Mouse (Mus musculus) hindbrain, embryonic 13.5 days (tissue): ENCODE data around the gene Scpep1. TPM values are rescaled to one million over a fixed set of nuclear protein-coding genes. Genes with fewer than 3 reads are reported as not detected.

Experiments used
- ATAC-seq: fragments of 200-750 bp; cut with Nextera tagmentation; 2 replicates; pipeline ENCODE4 v1.8.0; 2017; ENCODE audit warnings: moderate TSS enrichment; ENCODE audit not compliant: low FRiP score
- H3K27ac ChIP-seq: fragments of 300-500 bp; sonication (generic); 2 replicates; pipeline ENCODE4 v1.5.1; 2015; ENCODE audit warnings: inconsistent platforms, mild to moderate bottlenecking, moderate library complexity
- H3K27me3 ChIP-seq: fragments of 300-500 bp; sonication (generic); 2 replicates; pipeline ENCODE4 v1.6.1; 2015; ENCODE audit warnings: mild to moderate bottlenecking, inconsistent platforms
- H3K36me3 ChIP-seq: fragments of 300-500 bp; sonication (generic); 2 replicates; pipeline ENCODE4 v1.6.1; 2015; ENCODE audit warnings: mild to moderate bottlenecking, inconsistent platforms
- H3K4me1 ChIP-seq: fragments of 300-500 bp; sonication (generic); replicated peaks from 2 replicates; pipeline ENCODE4 v1.6.1; 2015; ENCODE audit warnings: inconsistent platforms
- H3K4me2 ChIP-seq: fragments of 300-500 bp; sonication (generic); 2 replicates; pipeline ENCODE4 v1.6.1; 2015; ENCODE audit warnings: inconsistent platforms, mild to moderate bottlenecking, moderate library complexity
- H3K4me3 ChIP-seq: fragments of 300-500 bp; sonication (generic); 2 replicates; pipeline ENCODE4 v1.5.1; 2015; ENCODE audit warnings: mild to moderate bottlenecking, inconsistent platforms
- H3K9ac ChIP-seq: fragments of 300-500 bp; sonication (generic); 2 replicates; pipeline ENCODE4 v1.6.1; 2015; ENCODE audit warnings: mild to moderate bottlenecking, inconsistent platforms
- H3K9me3 ChIP-seq: fragments of 300-500 bp; sonication (generic); 2 replicates; pipeline ENCODE4 v1.6.1; 2016; ENCODE audit warnings: inconsistent platforms
- WGBS: fragments of 180-500 bp; shearing (Covaris S2); methylation state at CpG from one replicate; pipeline ENCODE4 v1.1.7; 2015; 5-methylcytosine and 5-hydroxymethylcytosine counted together
- polyA plus RNA-seq: library from polyadenylated mRNA; unstranded; fragments of >200 nt; fragmentation: Nextera tagmentation; extraction: Ambion mirVana; gene quantifications from 2 replicates; pipeline ENCODE4 v1.2.1, GENCODE M21; 2015

Gene Scpep1
- polyA plus RNA-seq, 1 experiment from 2014 or later: 24.5 TPM

- WGBS: 94% methylated on average over 2 of the region's 2 CpGs
- ATAC-seq: no peak
- peaks cover 7% of the 10 kb centered on the region for H3K36me3 ChIP-seq
- H3K9me3 ChIP-seq: no peaks in the 10 kb centered on the region
- H3K9ac ChIP-seq: no peak overlapping the region
- no peak overlapping the region for H3K4me3 ChIP-seq
- no peak overlapping the region for H3K4me2 ChIP-seq
- no peak overlapping the region for H3K27ac ChIP-seq
- H3K27me3 ChIP-seq: peaks cover 23% of the 10 kb centered on the region
- peaks cover 7% of the 10 kb centered on the region; the same call in 1 of the 2 replicates for H3K4me1 ChIP-seq
These were observed 40.4 kb upstream of the Scpep1 start for GRCm38 (mm10) chr11:88995616-88996015.

- 89% methylated on average over 7 of the region's 7 CpGs for WGBS
- Histone ChIP-seq H3K27ac (no peak overlapping the region), H3K27me3 (peaks cover 12% of the 10 kb centered on the region), H3K9ac (no peak overlapping the region), H3K4me3 (no peak overlapping the region), H3K4me1 (peaks cover 4% of the 10 kb centered on the region; the same call in 1 of the 2 replicates), H3K9me3 (no peaks in the 10 kb centered on the region), H3K36me3 (peaks cover 10% of the 10 kb centered on the region), H3K4me2 (no peak overlapping the region)
- ATAC-seq: no peak
These were observed 39.2 kb upstream of the Scpep1 start for GRCm38 (mm10) chr11:88994492-88994891.

GRCm38 (mm10) chr11:88993625-88994024 is 38.4 kb upstream of the Scpep1 start:
- ATAC-seq: no peak
- Histone ChIP-seq H3K4me1 (no peaks in the 10 kb centered on the region), H3K36me3 (peaks cover 12% of the 10 kb centered on the region), H3K9me3 (no peaks in the 10 kb centered on the region), H3K4me3 (no peak overlapping the region), H3K27ac (no peak overlapping the region), H3K9ac (no peak overlapping the region), H3K27me3 (peaks cover 3% of the 10 kb centered on the region), H3K4me2 (no peak overlapping the region)
- 17% methylated on average over 5 of the region's 5 CpGs for WGBS

- Histone ChIP-seq H3K4me2 (no peak overlapping the region), H3K9ac (no peak overlapping the region), H3K36me3 (peaks cover 16% of the 10 kb centered on the region), H3K9me3 (no peaks in the 10 kb centered on the region), H3K27ac (no peak overlapping the region), H3K4me3 (no peak overlapping the region), H3K4me1 (no peaks in the 10 kb centered on the region), H3K27me3 (no peaks in the 10 kb centered on the region)
- no peak for ATAC-seq
- 56% methylated on average over 7 of the region's 7 CpGs for WGBS
These were observed 37.9 kb upstream of the Scpep1 start for GRCm38 (mm10) chr11:88993186-88993585.

- 78% methylated on average over 5 of the region's 5 CpGs for WGBS
- H3K36me3 ChIP-seq: peaks cover 46% of the 10 kb centered on the region
These were observed 34.3 kb upstream of the Scpep1 start for GRCm38 (mm10) chr11:88989530-88989929.

GRCm38 (mm10) chr11:88988956-88989355 is 33.7 kb upstream of the Scpep1 start:
- no peaks in the 10 kb centered on the region for H3K4me1 ChIP-seq
- peaks cover 51% of the 10 kb centered on the region for H3K36me3 ChIP-seq
- no peak overlapping the region for H3K4me2 ChIP-seq
- no peak for ATAC-seq
- WGBS: 80% methylated on average over 5 of the region's 5 CpGs
- no peak overlapping the region for H3K27ac ChIP-seq
- H3K27me3 ChIP-seq: no peaks in the 10 kb centered on the region
- no peaks in the 10 kb centered on the region for H3K9me3 ChIP-seq
- H3K9ac ChIP-seq: no peak overlapping the region
- H3K4me3 ChIP-seq: no peak overlapping the region

More at GRCm38 (mm10) chr11:88989530-88989929, 34.3 kb upstream of the Scpep1 start:
- H3K4me1 ChIP-seq: no peaks in the 10 kb centered on the region
- no peak for ATAC-seq
- H3K4me2 ChIP-seq: no peak overlapping the region
- H3K27ac ChIP-seq: no peak overlapping the region
- no peaks in the 10 kb centered on the region for H3K9me3 ChIP-seq
- H3K4me3 ChIP-seq: no peak overlapping the region
- H3K27me3 ChIP-seq: no peaks in the 10 kb centered on the region
- H3K9ac ChIP-seq: no peak overlapping the region

- Histone ChIP-seq H3K9me3 (no peaks in the 10 kb centered on the region), H3K4me2 (no peak overlapping the region), H3K36me3 (peaks cover 74% of the 10 kb centered on the region), H3K4me3 (no peak overlapping the region), H3K9ac (no peak overlapping the region), H3K4me1 (no peaks in the 10 kb centered on the region), H3K27me3 (no peaks in the 10 kb centered on the region), H3K27ac (no peak overlapping the region)
- WGBS: 84% methylated on average over 10 of the region's 10 CpGs
- ATAC-seq: no peak
These were observed 31.4 kb upstream of the Scpep1 start for GRCm38 (mm10) chr11:88986616-88987015.

- peaks cover 50% of the 10 kb centered on the region for H3K36me3 ChIP-seq
- H3K4me3 ChIP-seq: no peak overlapping the region
- H3K9me3 ChIP-seq: no peaks in the 10 kb centered on the region
- no peak for ATAC-seq
- WGBS: 91% methylated on average over 8 of the region's 8 CpGs
- H3K27me3 ChIP-seq: no peaks in the 10 kb centered on the region
- no peak overlapping the region for H3K4me2 ChIP-seq
- no peak overlapping the region for H3K27ac ChIP-seq
- peaks cover 5% of the 10 kb centered on the region; the same call in 1 of the 2 replicates for H3K4me1 ChIP-seq
- H3K9ac ChIP-seq: no peak overlapping the region
These were observed 26.1 kb upstream of the Scpep1 start for GRCm38 (mm10) chr11:88981337-88981736.

- Histone ChIP-seq H3K27me3 (no peaks in the 10 kb centered on the region), H3K9me3 (no peaks in the 10 kb centered on the region), H3K4me3 (no peak overlapping the region), H3K36me3 (peaks cover 12% of the 10 kb centered on the region), H3K4me1 (peaks cover 15% of the 10 kb centered on the region), H3K9ac (no peak overlapping the region), H3K27ac (no peak overlapping the region), H3K4me2 (no peak overlapping the region)
- no peak for ATAC-seq
- 93% methylated on average over 5 of the region's 5 CpGs for WGBS
These were observed 21.9 kb upstream of the Scpep1 start for GRCm38 (mm10) chr11:88977188-88977587.

- Histone ChIP-seq H3K27ac (no peak overlapping the region), H3K4me2 (no peak overlapping the region), H3K36me3 (peaks cover 3% of the 10 kb centered on the region; the same call in 1 of the 2 replicates), H3K9me3 (no peaks in the 10 kb centered on the region), H3K27me3 (no peaks in the 10 kb centered on the region), H3K4me3 (no peak overlapping the region), H3K9ac (no peak overlapping the region), H3K4me1 (peaks cover 15% of the 10 kb centered on the region)
- 92% methylated on average over 2 of the region's 2 CpGs for WGBS
- no peak for ATAC-seq
These were observed 21.1 kb upstream of the Scpep1 start for GRCm38 (mm10) chr11:88976320-88976719.

GRCm38 (mm10) chr11:88973776-88974701 is 18.8 kb upstream of the Scpep1 start:
- Histone ChIP-seq H3K27ac (peak overlapping the region; percentile 93), H3K9ac (peak overlapping the region; percentile 80), H3K36me3 (no peaks in the 10 kb centered on the region), H3K4me3 (peak overlapping the region; percentile 62), H3K4me1 (peaks cover 15% of the 10 kb centered on the region), H3K9me3 (no peaks in the 10 kb centered on the region), H3K27me3 (peaks cover 3% of the 10 kb centered on the region; the same call in 1 of the 2 replicates), H3K4me2 (peak overlapping the region; percentile 67)
- 1% methylated on average over 58 of the region's 62 CpGs for whole genome bisulfite sequencing
- peak; percentile 90 for ATAC-seq

- no peak within 1 kb of the TSS for H3K27ac ChIP-seq
- H3K36me3 ChIP-seq: no peaks in the 10 kb centered on the region
- WGBS: 38% methylated on average over 2 of the region's 2 CpGs
- H3K4me1 ChIP-seq: peaks cover 10% of the 10 kb centered on the region
- peaks cover 3% of the 10 kb centered on the region; the same call in 1 of the 2 replicates for H3K27me3 ChIP-seq
- no peak within 1 kb of the TSS for H3K9ac ChIP-seq
- ATAC-seq: no peak
- H3K4me3 ChIP-seq: no peak within 1 kb of the TSS
- H3K9me3 ChIP-seq: no peaks in the 10 kb centered on the region
- no peak within 1 kb of the TSS for H3K4me2 ChIP-seq
These were observed 15.0 kb upstream of the Scpep1 start, which contains the start of gene Coil for GRCm38 (mm10) chr11:88970202-88970732. Gene Coil, plus strand, starts transcription at chr11:88970252.
